Mouse (Mus musculus) cerebellum, postnatal 10 days (tissue): ENCODE data around the gene Galnt2.

Source experiments
- DNase-seq, 2 experiments: peaks; one replicate each; pipeline ENCODE4 v3.0.0; 2021; ENCODE audit warnings: mixed read lengths in 2 of 2

Gene Galnt2

DNA sequence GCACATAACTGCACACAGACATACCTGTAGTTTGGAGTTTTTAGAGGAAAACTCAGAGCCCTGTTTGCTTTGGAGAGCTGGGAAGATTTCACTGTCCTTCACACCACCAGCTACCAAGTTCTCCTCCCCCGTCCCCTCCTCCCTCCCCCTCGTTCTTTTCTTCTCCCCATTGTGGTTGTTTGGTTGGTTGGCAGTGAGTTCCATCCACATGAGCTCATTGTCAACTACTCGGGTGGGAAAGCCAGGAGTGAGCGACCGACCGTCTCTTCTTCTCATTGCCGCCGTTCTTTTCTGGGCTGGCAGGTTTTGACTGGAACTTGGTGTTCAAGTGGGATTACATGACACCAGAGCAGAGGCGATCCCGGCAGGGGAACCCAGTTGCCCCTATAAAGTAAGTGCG, 100.5 kb downstream of the Galnt2 start:
- no peak for DNase-seq

DNA sequence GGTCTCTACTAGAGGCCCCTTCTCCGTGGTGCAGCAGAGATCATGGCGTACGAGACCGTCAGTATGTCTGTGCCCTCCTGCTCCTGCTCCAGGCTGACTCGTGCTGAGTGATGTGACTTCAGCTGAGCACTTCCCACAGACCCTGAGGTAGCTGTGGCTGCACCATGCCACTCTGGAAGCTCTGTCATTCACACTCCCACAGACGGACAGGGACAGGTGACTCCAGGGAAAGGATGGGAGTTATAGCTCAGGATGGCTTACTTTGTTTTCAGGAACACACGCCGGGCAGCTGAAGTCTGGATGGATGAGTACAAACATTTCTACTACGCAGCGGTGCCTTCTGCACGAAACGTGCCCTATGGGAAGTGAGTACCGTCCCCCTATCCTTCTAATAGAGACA, 105.1 kb downstream of the Galnt2 start:
- DNase-seq, result no peak

DNA sequence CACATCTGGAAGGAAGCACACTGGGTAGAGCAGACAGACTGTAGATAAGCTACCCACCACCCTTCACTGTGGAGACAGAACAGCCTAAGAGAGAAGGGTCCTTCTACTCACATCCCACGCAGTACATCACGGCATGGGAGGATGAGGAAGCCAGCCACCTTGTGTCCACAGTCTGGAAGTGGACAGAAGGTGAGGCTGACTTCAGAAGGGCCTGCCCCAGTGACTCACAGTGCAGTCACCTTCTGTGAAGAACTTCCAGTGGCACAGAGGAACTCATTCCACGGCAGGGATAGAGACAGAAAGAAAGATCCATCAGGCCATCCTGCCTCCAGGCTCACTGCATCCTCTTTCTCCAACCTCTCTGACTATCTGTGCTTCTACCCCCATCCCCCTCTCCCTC, 108.6 kb downstream of the Galnt2 start:
- no peak for DNase-seq

DNA sequence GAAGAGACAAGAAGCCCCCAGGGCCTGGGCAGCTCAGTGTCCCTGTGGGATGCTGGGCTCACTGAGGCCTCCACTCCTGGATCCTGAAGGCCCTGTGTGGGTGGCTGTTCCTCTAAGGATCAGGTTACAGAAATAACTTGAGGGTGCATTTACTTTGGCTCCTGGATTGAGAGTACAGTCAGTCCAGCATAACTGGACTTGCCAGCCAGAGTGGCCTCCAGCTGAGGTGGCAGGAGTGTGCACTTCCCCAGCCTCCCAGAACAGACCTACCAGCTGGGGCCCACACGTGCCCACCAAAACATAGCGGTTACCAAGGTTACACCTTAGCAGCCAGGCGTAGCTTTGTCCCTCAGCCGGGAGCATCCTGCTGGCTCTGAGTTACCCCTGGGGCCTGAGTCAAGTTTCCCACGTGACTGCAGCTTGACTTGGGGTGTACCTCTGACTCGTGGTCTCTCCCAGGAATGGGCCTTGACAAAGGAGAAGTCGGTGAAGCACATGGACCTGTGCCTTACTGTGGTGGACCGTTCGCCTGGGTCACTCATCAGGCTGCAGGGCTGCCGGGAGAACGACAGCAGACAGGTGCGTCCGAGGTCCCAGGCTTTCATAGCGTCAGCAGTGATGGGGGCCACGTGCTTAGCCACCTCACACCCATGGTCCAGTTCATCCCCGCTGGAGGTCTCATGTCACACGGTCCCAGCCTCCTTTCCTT, 109.3 kb downstream of the Galnt2 start:
- peak in 1 of 2 experiments; percentile 30 for DNase-seq

DNA sequence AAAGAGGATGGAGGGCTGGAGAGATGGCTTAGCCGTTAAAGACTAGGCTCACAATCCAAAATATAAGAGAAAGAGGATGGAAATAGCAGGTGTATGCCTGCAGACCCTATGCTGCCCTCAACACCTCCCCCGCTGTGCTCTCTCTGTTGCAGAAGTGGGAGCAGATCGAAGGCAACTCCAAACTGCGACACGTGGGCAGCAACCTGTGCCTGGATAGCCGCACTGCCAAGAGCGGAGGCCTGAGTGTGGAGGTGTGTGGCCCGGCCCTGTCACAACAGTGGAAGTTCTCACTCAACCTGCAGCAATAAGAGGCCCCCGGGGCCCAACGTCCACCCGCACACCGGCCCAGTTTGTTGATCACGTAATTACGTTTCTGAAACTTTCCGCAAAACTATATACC, 112.0 kb downstream of the Galnt2 start:
- DNase-seq, result no peak

DNA sequence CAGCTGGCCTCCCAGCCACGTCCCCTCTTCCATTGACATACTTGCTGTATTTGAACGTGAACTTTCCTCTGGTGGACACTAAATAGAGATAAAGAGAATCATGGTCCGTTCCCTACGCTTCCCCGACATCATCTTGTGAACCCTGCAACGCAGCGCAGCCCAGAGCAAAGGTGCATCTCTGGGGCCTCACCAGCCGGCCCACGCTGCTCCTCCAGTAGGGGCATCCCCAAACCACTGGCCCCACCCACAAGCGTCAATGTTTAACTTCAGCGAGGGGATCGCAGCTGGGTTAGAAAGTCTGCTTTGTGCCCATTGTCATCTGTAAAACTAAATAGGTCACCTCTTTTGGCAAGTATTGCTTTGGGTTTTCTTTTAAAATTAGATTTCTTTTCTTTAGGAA, 112.8 kb downstream of the Galnt2 start:
- no peak for DNase-seq

DNA sequence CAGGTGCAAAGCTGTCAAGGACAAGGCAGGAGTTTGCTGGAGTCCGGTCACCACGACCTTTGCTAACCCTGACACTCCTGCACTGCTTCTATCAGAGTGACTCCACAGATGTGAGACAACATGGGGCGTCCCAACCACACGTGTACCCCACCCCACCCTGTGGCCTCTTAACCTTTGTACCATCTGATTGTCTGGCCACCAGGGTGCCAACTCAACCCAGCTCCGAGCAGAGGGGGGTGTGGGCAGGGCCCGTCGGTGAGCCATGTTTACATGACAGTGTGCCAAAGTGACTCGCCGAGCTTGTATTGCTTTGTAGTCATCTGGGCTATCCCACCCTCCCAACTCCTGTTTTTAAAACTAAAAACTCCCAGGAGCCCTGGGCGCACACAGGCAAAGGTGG, 113.9 kb downstream of the Galnt2 start:
- no peak for DNase-seq

DNA sequence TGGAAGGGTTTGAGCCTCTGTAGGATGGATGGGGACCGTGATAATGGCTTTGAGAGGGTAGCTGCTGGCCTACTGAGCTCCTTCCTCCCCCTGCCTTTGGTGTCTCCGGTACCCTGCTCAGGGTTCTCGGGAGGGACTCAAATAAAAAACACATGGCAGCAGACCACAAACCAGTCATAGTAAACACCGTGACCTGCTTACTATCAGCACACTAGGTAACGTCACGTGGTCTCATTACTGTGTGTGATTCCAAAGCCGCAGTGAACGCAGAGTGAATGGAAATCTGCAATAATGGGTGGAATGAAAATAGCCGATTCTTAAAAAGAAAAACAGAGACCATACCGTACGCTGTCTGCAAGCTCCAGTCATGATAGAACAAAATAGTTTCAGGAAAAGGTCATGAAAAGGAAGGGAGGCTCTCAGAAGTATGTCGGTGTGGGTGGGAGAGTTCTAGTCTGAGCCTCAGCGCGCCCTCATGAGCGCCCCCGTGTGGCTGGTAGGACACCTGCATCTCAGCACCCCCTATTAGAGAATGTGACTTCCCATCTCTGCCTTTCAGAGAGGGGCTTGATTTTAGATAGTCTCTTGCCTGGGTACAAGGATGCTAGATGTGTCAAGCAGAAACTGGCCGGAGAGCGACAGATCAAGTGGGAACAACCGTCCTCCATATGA, 115.8 kb downstream of the Galnt2 start:
- peak; percentile 86 to 88 for DNase-seq

DNA sequence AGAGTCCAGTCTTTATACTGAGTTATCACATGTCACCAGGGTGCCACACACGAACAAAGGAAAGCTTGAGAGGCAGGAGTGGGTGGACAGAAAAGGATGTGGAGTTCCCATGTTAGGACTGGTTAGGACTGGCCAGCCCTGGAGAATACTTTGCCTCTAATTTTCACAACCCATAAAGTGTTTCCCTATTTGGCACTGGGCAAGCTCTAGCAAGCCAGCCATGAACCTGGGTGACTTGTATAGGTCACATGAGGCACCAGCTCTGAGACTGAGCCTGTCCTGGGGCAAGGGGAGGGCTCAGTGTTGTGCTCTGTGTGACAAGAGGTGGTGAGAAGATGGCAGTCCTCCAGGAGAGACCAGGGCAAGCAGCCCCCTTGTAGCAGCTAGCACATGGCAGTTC, 116.9 kb downstream of the Galnt2 start:
- DNase-seq, result no peak

DNA sequence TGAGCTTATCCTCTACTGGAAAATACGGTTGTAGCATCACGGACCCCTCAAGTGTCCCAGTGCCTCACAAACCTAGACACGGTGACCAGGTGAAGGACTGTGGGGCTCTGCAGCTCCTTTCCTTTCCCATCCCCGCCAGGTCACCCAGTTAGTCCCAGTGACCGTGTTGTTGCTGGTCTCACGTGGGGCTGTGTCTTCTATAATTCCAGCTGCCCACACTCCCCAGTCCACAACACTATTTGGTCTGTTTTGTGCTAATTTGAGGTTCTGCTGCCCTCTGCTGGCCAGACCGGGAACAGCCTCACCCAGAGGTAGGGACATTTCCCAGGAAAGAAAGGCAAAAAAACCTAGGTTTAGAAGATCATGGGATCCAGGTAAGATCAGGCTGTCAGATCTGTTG, 118.5 kb downstream of the Galnt2 start:
- DNase-seq, result peak; percentile 93 to 96

DNA sequence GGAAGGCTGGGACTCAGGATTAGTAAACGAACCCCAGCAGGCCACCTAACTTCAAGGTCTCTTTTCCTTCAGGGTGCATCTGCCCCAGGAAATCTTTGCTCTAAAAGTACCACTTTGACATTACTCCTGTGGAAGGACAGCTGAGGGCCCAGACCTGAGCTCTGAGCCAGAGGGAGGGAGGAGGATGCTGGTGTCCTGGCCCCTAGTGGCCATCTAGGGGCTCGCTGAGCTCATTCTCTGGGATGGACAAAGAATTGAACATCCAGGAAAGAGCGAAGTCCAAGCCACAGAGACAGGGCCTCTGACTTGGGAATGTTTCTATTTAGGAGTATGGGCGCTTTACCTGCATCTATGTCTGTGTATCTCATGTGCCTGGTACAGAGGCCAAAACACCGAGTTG, 120.4 kb downstream of the Galnt2 start:
- no peak for DNase-seq

DNA sequence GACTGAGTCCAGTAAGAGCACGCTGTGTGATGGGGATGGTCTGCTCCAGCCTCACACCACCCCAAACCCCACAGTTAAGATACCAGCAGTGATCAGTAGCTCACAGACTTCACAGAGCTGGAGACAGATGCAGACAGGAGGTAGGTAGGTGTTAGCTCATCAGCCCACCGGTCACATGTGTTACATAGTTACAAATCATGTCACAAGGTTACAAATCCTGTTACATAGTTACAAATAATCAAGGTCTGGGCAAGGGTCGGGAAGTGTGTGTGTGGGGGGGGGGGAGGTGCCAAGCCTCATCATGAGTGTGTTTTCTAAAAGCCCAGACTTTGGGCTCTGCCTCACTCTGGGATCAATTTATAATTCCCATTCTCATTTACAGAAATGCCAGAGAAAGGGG, 129.7 kb downstream of the Galnt2 start:
- no peak for DNase-seq

DNA sequence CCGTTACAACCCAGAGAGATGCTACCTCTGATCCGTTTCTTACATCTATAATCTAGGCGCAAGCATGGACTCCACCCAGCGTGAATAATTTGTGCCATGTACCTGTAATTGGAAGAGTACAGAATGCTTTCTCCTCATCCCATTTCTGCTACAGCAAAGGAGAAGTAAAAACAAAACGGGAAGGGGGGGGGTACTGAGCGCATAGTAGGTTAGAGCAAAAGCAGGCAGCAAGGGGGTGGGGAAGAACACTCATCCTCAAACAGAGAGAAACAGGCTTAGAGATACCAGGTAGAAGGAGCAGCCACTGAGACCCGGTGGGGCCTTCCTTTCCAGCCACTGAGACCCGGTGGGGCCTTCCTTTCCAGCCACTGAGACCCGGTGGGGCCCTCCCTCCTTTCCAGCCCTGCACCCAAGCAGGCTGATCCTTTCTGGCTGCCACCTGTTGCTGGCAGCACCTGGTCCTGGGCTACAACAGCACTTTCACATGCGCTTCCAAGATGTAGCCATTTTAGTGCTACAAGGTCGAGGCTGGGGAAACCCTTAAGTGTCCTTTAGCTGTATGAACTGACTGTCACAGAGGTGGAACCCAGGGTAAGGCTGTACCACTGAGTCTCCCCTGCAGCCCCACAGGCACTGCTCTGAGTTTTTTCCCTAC, 130.7 kb downstream of the Galnt2 start:
- no peak for DNase-seq

DNA sequence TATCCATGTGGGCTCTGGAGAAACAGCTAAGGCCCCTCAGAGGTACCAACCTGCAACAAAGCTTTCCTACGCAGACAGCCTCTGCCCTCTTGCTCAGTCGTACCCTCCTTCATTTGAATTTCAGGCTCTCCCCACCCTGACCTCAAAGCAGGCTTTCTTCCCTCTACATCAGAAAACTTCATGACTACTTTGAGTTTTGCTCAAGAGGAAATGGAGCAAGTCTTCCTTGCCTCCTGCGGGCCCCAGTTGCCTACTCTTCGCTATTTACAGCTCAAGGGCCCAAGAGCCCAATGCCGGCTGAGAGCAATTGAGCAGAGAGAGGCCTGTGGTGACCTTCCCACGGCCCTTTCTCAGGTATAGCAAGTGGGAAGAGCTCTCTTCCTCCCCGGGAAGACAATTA, 131.4 kb downstream of the Galnt2 start:
- DNase-seq, result no peak

DNA sequence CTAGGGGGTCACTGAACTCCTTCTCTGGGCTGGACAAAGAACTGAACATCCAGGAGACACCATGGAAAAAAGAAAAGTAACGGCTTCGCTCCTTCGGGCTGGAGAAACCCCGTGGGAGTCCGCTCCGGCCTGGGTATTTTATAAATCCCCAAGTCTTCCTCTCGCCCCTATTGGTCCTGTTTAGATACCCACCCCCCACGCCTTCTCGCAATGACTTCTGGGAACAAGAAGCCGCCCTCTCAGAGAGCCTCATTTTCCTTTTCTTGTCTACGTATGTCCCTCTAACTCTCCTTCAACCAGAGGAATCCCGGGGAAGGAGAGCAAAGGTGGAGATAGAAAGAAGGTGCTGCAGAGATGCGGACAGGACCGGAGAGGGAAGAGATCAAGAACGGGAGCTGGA, 132.1 kb downstream of the Galnt2 start:
- no peak for DNase-seq

DNA sequence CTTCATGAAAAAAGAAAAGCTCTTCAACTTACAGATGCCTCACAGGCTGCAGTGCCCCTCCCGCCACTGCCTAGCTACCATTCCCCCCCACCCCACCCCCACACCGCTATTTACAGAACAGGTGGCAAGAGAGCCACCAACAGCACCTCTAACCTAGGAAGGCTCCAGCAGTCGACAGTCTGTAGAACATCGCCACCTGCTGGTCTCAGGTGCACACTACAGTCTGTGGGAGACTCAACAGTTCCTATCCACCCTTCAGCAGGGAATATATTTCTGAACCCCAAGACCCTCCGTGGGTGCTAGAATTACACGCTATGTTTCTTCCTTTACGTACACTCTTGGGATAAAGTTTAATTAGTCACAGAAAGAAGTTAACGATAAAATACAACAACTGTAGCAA, 137.0 kb downstream of the Galnt2 start:
- DNase-seq, result peak; percentile 88 to 92

DNA sequence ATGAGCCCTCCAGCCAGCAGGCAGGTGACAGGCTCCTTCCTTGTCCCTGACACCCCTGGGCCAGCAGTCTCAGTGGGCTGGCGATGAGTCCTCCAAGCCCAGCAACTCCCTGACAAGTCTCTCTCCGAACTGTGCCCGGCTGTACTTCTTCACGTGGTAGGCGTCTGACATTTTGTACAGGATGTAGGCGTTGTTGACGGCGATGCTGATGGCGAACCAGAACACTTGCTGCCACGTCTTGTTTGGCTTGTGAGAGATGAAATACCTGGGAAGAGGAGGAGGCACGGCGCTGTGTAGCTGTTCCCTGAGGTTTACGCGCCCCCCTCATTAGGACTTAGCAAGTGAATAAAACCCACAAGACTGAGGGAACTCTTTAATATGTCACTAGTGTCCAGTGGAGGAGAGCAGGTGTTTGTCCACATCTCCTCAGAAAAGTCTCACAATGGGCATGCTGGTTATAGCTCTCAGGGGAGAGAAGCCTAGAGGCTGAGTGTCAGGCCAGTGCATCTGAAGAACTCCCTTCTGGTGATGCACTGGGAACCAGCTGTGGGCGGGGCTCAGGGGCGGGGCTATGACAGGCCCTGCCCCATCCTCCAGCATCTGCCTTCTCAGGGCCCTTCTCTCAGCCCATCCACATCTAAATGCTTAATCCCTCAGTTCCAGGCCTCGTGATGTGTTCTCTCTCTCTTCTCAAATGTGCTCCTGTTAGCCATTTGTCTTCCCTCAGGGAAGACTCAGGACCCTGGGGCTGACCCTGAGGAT, 139.4 kb downstream of the Galnt2 start:
- DNase-seq, result no peak

DNA sequence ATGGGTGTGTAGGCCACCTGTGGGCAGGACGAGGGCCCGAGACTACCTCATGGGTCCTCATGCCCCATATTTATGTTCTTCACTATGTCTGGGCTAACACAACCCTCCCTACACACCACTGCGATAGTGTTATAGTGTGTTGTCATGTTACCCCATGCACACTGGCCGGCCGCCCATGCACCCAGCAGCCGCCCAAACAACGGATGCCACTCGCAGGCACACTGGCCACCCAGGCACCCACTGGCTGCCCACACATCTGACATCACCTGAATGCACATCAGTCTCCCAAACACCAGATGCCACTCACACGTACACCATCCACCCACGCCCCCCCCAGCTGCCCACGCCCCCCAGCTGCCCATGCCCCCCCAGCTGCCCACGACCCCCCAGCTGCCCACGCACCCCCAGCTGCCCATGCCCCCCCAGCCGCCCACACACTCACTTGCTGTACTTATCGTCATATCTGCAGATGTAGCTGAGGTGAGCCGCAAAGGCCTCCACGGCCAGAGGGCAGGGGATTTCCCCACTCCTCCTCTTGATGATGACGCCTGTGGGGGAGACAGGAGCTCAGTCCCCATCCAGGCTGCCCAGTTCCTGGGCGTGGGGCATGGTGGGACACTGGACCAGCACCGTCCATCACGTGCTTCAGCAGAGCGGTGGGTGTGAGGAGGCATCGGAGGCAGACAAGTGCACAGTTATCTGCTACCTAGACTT, 140.4 kb downstream of the Galnt2 start:
- DNase-seq, result no peak

DNA sequence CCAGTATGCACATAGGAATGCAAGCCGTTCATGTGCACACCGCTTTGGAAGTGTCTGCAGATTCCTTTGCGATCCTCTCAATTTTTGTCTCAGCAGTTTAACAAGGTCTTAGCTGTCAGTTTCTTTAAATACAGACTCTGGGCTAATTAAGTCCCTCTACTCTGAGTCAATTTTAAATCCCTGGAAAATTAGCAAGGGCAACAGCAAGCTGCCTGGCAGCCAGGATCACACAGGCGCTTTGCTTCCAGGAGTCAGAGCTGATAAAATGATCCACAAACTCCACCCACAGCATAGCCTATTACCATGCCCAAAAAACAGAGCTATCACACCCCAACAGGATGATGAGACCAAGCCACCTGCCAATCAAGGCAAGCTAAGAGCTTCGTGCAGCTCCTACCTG, 142.6 kb downstream of the Galnt2 start:
- no peak for DNase-seq

DNA sequence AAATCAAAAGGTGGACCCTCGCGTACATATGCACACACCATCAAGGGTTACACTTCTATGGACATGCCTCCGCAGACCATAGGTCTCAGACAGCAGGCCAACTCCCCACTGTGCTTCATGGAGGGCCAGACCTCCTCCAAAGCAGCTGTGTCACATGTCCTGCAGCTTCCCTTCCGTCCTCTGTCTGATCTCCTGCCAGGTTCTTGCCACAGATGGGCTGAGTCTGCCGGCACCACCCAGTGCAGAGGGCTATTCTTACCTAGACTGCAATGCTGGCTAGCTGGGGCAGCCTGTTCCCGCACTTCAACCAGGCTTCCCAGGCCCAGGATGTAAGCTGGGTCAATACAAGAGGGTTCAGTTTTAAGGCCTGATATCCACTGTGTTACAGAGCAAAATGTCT, 144.0 kb downstream of the Galnt2 start:
- DNase-seq, result no peak

DNA sequence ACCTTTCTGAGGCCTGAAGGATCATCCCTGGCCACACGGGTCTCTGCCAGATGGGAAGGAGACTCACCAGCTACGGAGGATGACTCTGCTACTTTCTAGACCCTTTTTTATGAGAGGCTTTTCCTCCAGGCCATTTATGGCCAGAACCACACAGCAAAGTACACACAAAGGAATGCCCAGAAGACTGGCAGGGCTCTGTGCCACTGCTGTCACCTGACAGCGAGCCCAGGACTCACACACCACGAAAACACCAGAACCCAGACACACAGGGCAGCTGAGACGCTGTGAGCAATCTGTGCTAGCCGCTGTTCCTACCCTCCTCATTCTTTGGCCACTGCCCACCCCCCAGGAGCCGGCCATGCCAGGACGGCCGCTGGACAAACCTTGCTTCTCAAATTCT, 144.5 kb downstream of the Galnt2 start:
- DNase-seq, result peak; percentile 69 to 73

DNA sequence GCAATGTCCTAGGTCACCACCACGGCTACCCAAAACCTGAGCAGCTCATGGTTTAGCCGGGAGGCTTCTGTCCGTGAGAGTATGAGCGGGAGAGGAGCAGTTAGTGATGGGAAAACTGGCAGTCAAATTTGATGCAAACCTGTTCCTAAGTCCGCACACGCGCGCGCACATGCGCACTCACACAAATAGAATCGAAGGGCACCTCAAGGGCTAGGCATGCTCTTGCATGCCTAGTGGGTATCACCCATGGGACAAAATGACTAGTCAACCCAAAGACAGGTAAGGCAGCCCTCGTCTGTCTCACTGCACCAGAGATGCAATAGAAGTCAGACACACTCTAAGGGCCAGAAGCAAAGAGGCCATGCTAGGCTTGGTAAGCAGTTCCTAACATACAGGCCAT, 145.2 kb downstream of the Galnt2 start:
- DNase-seq, result no peak

DNA sequence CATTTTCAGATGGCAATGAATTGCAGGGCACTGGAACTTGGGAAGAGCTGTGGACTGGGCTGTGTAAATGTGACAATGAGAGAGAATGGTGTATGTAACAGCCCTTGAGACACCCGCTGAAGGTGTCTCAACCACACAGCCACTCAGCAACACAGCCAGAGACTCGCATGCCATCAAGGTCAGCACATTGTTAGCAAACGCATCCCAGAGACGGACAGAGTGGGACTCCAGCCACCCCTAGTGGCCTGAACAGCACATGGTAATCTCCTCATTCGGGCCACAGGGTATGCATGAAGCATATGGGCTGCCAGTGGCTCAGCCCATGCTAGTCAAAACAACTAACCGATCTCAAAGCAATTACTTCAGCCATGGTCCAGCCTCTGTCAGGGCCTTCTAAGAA, 148.1 kb downstream of the Galnt2 start:
- no peak for DNase-seq
